Mouse (Mus musculus): ENCODE results near the gene Dlat. TPM values are rescaled to one million over a fixed set of nuclear protein-coding genes. Genes with fewer than 3 reads are reported as not detected.

Dlat gene
- total RNA-seq, 4 experiments from 2014 or later = 159 to 224 (median 179) TPM

GRCm38 (mm10) chr9:50594794-50595417 lies 64.7 kb downstream of the Dlat start:
- no peak for DNase-seq (ENCODE audit: low spot score in 2 of 2)

- DNase-seq (ENCODE audit: low spot score in 2 of 2) = no peak
These were observed 66.0 kb downstream of the Dlat start for GRCm38 (mm10) chr9:50593544-50593943.

- no peak for DNase-seq (ENCODE audit: low spot score in 2 of 2)
These were observed 66.6 kb downstream of the Dlat start for GRCm38 (mm10) chr9:50592955-50593354.

DNA sequence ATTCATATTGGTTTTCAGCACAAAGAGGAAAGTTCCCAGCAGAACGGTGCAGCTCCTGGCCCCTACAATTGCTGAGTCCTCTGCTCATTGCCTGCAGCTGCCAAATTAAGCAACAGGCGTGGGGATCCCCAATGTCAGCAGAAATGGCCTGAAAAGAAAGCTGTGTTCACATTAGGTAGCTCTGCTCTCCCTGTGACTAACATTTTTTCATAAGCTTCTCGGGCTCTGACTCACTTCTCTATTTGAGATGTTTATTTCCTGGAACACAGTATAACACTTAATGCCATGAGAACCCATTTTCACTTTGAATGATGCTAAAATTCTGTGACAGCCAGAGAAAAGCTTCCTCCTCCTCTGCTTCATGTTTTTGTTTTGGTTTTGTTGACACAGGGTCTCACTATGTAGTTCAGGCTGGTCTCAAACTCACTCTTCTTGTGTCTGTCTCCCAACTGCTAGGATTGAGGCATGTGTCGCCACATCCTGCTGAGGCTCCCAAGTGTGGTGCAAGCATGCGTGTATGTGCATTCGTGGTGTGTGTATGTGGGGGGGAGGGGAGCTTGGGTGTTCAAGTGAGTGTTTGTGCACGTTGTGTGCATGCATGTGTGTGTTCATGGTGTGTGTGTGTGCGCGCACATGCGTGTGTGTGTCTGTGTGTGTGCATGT lies 68.6 kb downstream of the Dlat start:
- no peak for DNase-seq (ENCODE audit: low spot score in 2 of 2)

DNA sequence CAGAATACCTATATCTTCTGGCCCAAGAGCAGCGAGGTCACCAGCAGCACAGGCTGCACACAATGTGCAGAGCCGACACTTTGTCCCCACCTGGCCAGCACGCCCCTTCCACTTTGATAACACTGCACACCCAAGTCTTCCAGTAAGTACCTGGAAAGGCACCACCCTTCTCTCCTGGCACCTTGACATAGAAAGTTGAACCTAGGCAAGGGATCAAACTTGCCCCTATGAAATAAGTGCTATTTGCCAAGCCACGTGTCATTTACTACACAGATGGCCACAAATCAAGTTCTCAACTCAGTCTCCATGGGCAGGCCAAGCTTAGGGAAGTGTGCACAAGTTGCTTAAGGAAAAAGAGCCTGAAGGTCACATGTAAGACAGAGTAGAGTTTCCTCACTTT lies 72.6 kb downstream of the Dlat start:
- no peak for DNase-seq (ENCODE audit: low spot score in 2 of 2)

- DNase-seq (ENCODE audit: low spot score in 2 of 2) = no peak
These were observed 74.3 kb downstream of the Dlat start for GRCm38 (mm10) chr9:50585145-50585818.

Other genes with a start within 250 kb of the Dlat start
- under 1 TPM in 2 of 4 experiments, not detected in 2; 0.19 to 0.27 TPM for gene Plet1, start 165.3 kb downstream of the Dlat start, total RNA-seq (2022)
- gene Pts, start 131.1 kb downstream of the Dlat start, total RNA-seq (2022) = 10 to 100 TPM; 10.1 to 13.7 (median 11.7) TPM
- gene Il18, start 105.0 kb downstream of the Dlat start, total RNA-seq (2022) = 1 to 10 TPM in 3 of 4 experiments, under 1 TPM in 1; 0.63 to 2.0 (median 1.6) TPM
- under 1 TPM; 0.13 to 0.47 (median 0.44) TPM for gene Bco2, start 104.6 kb downstream of the Dlat start, total RNA-seq (2022)
- gene Tex12, start 98.5 kb downstream of the Dlat start, total RNA-seq (2022) = not detected
- 100 to 1,000 TPM; 290 to 337 (median 311) TPM for gene Sdhd, start 56.0 kb downstream of the Dlat start, total RNA-seq (2022)
- 100 to 1,000 TPM; 197 to 232 (median 214) TPM for gene Timm8b, start 55.9 kb downstream of the Dlat start, total RNA-seq (2022)
- gene Pih1d2, start 42.5 kb downstream of the Dlat start, total RNA-seq (2022) = under 1 TPM in 2 of 4 experiments, not detected in 2; 0.27 to 0.80 TPM
- gene Nkapd1, start 42.3 kb downstream of the Dlat start, total RNA-seq (2022) = 10 to 100 TPM; 10.2 to 12.4 (median 11.1) TPM
- gene Dixdc1, start 79.7 kb upstream of the Dlat start, total RNA-seq (2022) = 1 to 10 TPM; 2.0 to 2.5 (median 2.1) TPM
- 1 to 10 TPM; 2.9 to 5.9 (median 4.8) TPM for gene 2310030G06Rik, start 86.8 kb upstream of the Dlat start, total RNA-seq (2022)
- gene Cryab, start 91.5 kb upstream of the Dlat start, total RNA-seq (2022) = 1,000 to 10,000 TPM; 1,194 to 1,381 (median 1,261) TPM
- 100 to 1,000 TPM; 118 to 146 (median 133) TPM for gene Hspb2, start 92.6 kb upstream of the Dlat start, total RNA-seq (2022)
- 1 to 10 TPM; 2.7 to 6.1 (median 3.4) TPM for gene Fdxacb1, start 108.5 kb upstream of the Dlat start, total RNA-seq (2022)
- gene Alg9, start 115.2 kb upstream of the Dlat start, total RNA-seq (2022) = 10 to 100 TPM in 1 of 4 experiments, 1 to 10 TPM in 3; 8.0 to 11.0 (median 9.3) TPM
- gene 1110032A03Rik, start 115.7 kb upstream of the Dlat start, total RNA-seq (2022) = 10 to 100 TPM; 12.1 to 15.4 (median 13.8) TPM
- gene Ppp2r1b, start 185.5 kb upstream of the Dlat start, total RNA-seq (2022) = 1 to 10 TPM; 6.5 to 7.4 (median 7.0) TPM